Mouse (Mus musculus): Measurements from ENCODE around the gene Ntsr1.

The Ntsr1 gene

GRCm38 (mm10) chr2:180508455-180509115 lies 8.8 kb downstream of the Ntsr1 start:
- DNase-seq (ENCODE audit: low spot score): no peak

GRCm38 (mm10) chr2:180510867-180511266 lies 11.1 kb downstream of the Ntsr1 start:
- DNase-seq (ENCODE audit: low spot score): no peak

- no peak for DNase-seq (ENCODE audit: low spot score)
These were observed 12.3 kb downstream of the Ntsr1 start for GRCm38 (mm10) chr2:180511875-180512661.

- DNase-seq (ENCODE audit: low spot score): no peak
These were observed 13.2 kb downstream of the Ntsr1 start for GRCm38 (mm10) chr2:180513019-180513418.

GRCm38 (mm10) chr2:180513835-180514234 lies 14.1 kb downstream of the Ntsr1 start:
- no peak for DNase-seq (ENCODE audit: low spot score)

GRCm38 (mm10) chr2:180521437-180522221 lies 21.9 kb downstream of the Ntsr1 start:
- no peak for DNase-seq (ENCODE audit: low spot score)

- no peak for DNase-seq (ENCODE audit: low spot score)
These were observed 23.0 kb downstream of the Ntsr1 start for GRCm38 (mm10) chr2:180522825-180523224.

GRCm38 (mm10) chr2:180527447-180527846 lies 27.7 kb downstream of the Ntsr1 start:
- DNase-seq (ENCODE audit: low spot score): no peak

- DNase-seq (ENCODE audit: low spot score): no peak
These were observed 28.1 kb downstream of the Ntsr1 start for GRCm38 (mm10) chr2:180527883-180528282.

GRCm38 (mm10) chr2:180530130-180530529 lies 30.4 kb downstream of the Ntsr1 start:
- no peak for DNase-seq (ENCODE audit: low spot score)

- DNase-seq (ENCODE audit: low spot score): no peak
These were observed 30.8 kb downstream of the Ntsr1 start for GRCm38 (mm10) chr2:180530584-180530983.

GRCm38 (mm10) chr2:180531671-180532385 lies 32.1 kb downstream of the Ntsr1 start:
- DNase-seq (ENCODE audit: low spot score): no peak

GRCm38 (mm10) chr2:180532386-180532995 lies 32.7 kb downstream of the Ntsr1 start:
- no peak for DNase-seq (ENCODE audit: low spot score)

GRCm38 (mm10) chr2:180533237-180533636 lies 33.5 kb downstream of the Ntsr1 start:
- DNase-seq (ENCODE audit: low spot score): no peak

GRCm38 (mm10) chr2:180543675-180544074 lies 43.9 kb downstream of the Ntsr1 start:
- DNase-seq (ENCODE audit: low spot score): no peak

GRCm38 (mm10) chr2:180545046-180545445 lies 45.3 kb downstream of the Ntsr1 start:
- no peak for DNase-seq (ENCODE audit: low spot score)

GRCm38 (mm10) chr2:180547384-180548106 lies 47.8 kb downstream of the Ntsr1 start:
- no peak for DNase-seq (ENCODE audit: low spot score)

- DNase-seq (ENCODE audit: low spot score): no peak
These were observed 52.6 kb downstream of the Ntsr1 start for GRCm38 (mm10) chr2:180552340-180552739.

GRCm38 (mm10) chr2:180555219-180555618 lies 55.4 kb downstream of the Ntsr1 start:
- DNase-seq (ENCODE audit: low spot score): no peak

GRCm38 (mm10) chr2:180556470-180556869 lies 56.7 kb downstream of the Ntsr1 start:
- DNase-seq (ENCODE audit: low spot score): no peak

- DNase-seq (ENCODE audit: low spot score): no peak
These were observed 60.5 kb downstream of the Ntsr1 start for GRCm38 (mm10) chr2:180560245-180560644.

All from ovary, postnatal 14 days (tissue).